Mouse (Mus musculus): ENCODE data around the gene Mrln. TPM values are rescaled to one million over a fixed set of nuclear protein-coding genes. Genes with fewer than 3 reads are reported as not detected.

Mrln gene
- polyA plus RNA-seq, 1 experiment from 2014 or later, result 0.53 TPM

- no peaks in the 10 kb centered on the region for H3K4me1 ChIP-seq
- H3K27ac ChIP-seq (replicated peaks), result no peak overlapping the region
- WGBS, result 84% methylated on average over 23 of the region's 23 CpGs
- no peaks in the 10 kb centered on the region for H3K36me3 ChIP-seq
- H3K9me3 ChIP-seq (replicated peaks), result no peaks in the 10 kb centered on the region
- no peak overlapping the region for H3K4me3 ChIP-seq
- DNase-seq (ENCODE audit: low spot score), result no peak
- H3K27me3 ChIP-seq (ENCODE audit: low read depth, poor library complexity, severe bottlenecking), result no peaks in the 10 kb centered on the region
These were observed 64.3 kb downstream of the Mrln start for GRCm38 (mm10) chr10:70268581-70269446.

Other genes with a start within 250 kb of the Mrln start
- 19.8 and 21.3 TPM in 2 replicates for gene Ccdc6, start 107.5 kb upstream of the Mrln start, polyA plus RNA-seq (2016; fragmentation: Nextera tagmentation; extraction: Ambion mirVana)
- gene Slc16a9, start 40.4 kb downstream of the Mrln start, polyA plus RNA-seq (2016; fragmentation: Nextera tagmentation; extraction: Ambion mirVana), result 0.25 and 0.36 TPM in 2 replicates
- gene Fam13c, start 235.8 kb downstream of the Mrln start, polyA plus RNA-seq (2016; fragmentation: Nextera tagmentation; extraction: Ambion mirVana), result 13.3 and 16.5 TPM in 2 replicates

Data from midbrain, embryonic 10.5 days (tissue).